Mouse (Mus musculus) testis, adult 2 months (tissue): ENCODE measurements around the gene Pp2d1. TPM values are rescaled to one million over a fixed set of nuclear protein-coding genes. Genes with fewer than 3 reads are reported as not detected.
A peak's percentile ranks its signal among the peaks of the same experiment; 100 is the strongest.
"Not testable (repeated sequence)": the region's sequence is repeated elsewhere in the genome, so short reads cannot be mapped to it uniquely, and the experiment has no call there.

Source experiments
- H3K27ac ChIP-seq: fragments of 200-500 bp; 2 replicates; pipeline ENCODE4 v1.5.1; 2012; ENCODE audit warnings: low read depth, low read length; ENCODE audit not compliant: control insufficient read depth, insufficient read depth
- H3K27me3 ChIP-seq: fragments of 200-500 bp; 2 replicates; pipeline ENCODE4 v1.6.1; 2012; ENCODE audit warnings: mild to moderate bottlenecking, low read length, moderate library complexity; ENCODE audit not compliant: control insufficient read depth, insufficient read depth
- H3K36me3 ChIP-seq: fragments of 200-500 bp; 2 replicates; pipeline ENCODE4 v1.6.1; 2012; ENCODE audit warnings: mild to moderate bottlenecking, low read length; ENCODE audit not compliant: control insufficient read depth, insufficient read depth
- H3K4me1 ChIP-seq: fragments of 200-500 bp; 2 replicates; pipeline ENCODE4 v1.6.1; 2012; ENCODE audit warnings: low read length; ENCODE audit not compliant: control insufficient read depth, insufficient read depth
- H3K4me3 ChIP-seq: fragments of 200-500 bp; 2 replicates; pipeline ENCODE4 v1.5.1; 2012; ENCODE audit warnings: low read depth, mild to moderate bottlenecking, low read length, moderate library complexity, mixed read lengths; ENCODE audit not compliant: control insufficient read depth
- CTCF ChIP-seq: fragments of 200-500 bp; IDR thresholded peaks from 2 replicates; pipeline ENCODE4 v1.5.1; 2012; ENCODE audit warnings: low read depth, mild to moderate bottlenecking, inconsistent platforms, low read length, moderate library complexity; ENCODE audit not compliant: control insufficient read depth, insufficient read depth, insufficient replicate concordance
- POLR2A ChIP-seq: fragments of 200-500 bp; IDR thresholded peaks from 2 replicates; pipeline ENCODE4 v1.6.1; 2012; ENCODE audit warnings: low read depth, mild to moderate bottlenecking, inconsistent platforms, low read length, moderate library complexity; ENCODE audit not compliant: control insufficient read depth
- polyA plus RNA-seq: library from polyadenylated mRNA; depleted of rRNA; stranded (reverse); fragments of >200 nt; gene quantifications from 2 replicates; pipeline ENCODE4 v1.2.3, GENCODE M21; 2012

The Pp2d1 gene
- polyA plus RNA-seq, 1 experiment, result 22.1 TPM

GRCm38 (mm10) chr17:53579612-53580011, 40.4 kb upstream of the Pp2d1 start:
- Histone ChIP-seq H3K27ac (no peak overlapping the region), H3K27me3 (no peaks in the 10 kb centered on the region), H3K36me3 (no peaks in the 10 kb centered on the region), H3K4me3 (no peak overlapping the region), H3K4me1 (peaks cover 5% of the 10 kb centered on the region; the same call in 1 of the 2 replicates)
- TF ChIP-seq POLR2A, result no peak

DNA sequence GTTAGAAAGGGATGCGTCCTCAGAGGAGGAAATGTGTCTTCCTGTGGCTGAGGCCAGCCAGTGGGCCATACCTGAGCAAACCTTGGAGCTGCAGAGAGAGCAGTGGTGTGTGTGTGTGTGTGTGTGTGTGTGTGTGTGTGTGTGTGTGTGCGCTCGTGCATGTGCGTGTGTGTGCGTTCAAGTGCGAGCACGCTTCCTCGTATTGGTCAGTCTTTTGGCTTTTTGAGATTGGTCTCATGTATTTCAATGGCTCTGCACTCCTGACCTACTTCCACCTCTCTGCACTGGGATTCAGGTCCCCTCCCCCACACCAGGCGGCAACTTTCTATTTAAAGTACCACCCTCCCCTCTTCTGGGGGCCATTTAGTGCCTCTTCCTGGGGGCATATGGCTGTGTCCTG, 39.5 kb upstream of the Pp2d1 start:
- H3K27ac ChIP-seq, result no peak overlapping the region
- no peak for TF ChIP-seq CTCF
- no peak for TF ChIP-seq POLR2A
- H3K27me3 ChIP-seq, result no peaks in the 10 kb centered on the region
- H3K36me3 ChIP-seq, result no peaks in the 10 kb centered on the region
- peaks cover 5% of the 10 kb centered on the region; the same call in 1 of the 2 replicates for H3K4me1 ChIP-seq
- no peak overlapping the region for H3K4me3 ChIP-seq

- H3K4me3 ChIP-seq, result no peak overlapping the region
- H3K27ac ChIP-seq, result no peak overlapping the region
- H3K36me3 ChIP-seq, result no peaks in the 10 kb centered on the region
- H3K4me1 ChIP-seq, result peaks cover 5% of the 10 kb centered on the region; the same call in 1 of the 2 replicates
- TF ChIP-seq CTCF, result no peak
- no peaks in the 10 kb centered on the region for H3K27me3 ChIP-seq
These were observed 39.0 kb upstream of the Pp2d1 start for GRCm38 (mm10) chr17:53578249-53578648.

DNA sequence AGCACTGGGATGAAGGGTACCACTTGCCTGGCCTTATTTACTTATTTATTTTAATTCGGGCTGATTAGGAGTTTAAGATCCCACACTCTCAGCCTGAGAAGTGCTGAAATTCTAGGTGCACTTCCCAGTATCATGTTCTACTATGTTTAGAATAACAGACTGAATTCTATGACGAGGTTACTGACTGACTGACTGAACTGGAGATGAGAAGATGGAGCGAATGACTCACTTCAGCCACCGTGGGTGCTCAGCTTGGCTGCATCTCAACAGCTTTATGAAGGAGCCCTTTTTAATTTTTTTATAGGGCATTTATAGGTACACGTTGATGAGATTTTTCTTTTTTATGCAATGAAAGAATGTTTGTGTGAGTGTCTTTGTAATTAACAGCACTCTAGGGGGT, 38.5 kb upstream of the Pp2d1 start:
- TF ChIP-seq POLR2A, result no peak
- no peak for TF ChIP-seq CTCF
- peaks cover 3% of the 10 kb centered on the region; the same call in 1 of the 2 replicates for H3K4me1 ChIP-seq
- no peaks in the 10 kb centered on the region for H3K27me3 ChIP-seq
- no peaks in the 10 kb centered on the region for H3K36me3 ChIP-seq
- H3K4me3 ChIP-seq, result no peak overlapping the region
- H3K27ac ChIP-seq, result no peak overlapping the region

DNA sequence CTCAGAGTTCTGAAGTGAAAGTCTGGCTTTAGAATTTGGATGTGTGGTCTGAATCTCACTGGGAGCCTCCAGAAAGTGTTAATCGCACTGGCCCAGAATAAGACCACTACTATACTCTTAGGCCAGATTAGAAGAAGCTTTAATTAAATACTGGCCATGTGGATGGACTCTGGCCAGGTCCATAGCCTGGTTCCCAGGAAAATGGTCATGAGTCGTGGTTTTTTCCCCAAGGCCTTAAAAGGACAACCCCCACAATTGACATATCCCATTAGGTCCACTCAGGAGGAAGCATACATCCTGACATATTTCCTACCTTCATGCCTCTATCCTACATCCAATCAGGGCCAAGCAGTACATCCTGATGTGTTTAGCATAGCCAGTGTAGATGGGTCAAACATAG, 37.9 kb upstream of the Pp2d1 start:
- Histone ChIP-seq H3K27ac (no peak overlapping the region), H3K36me3 (no peaks in the 10 kb centered on the region), H3K4me3 (no peak overlapping the region), H3K4me1 (peaks cover 3% of the 10 kb centered on the region; the same call in 1 of the 2 replicates), H3K27me3 (no peaks in the 10 kb centered on the region)
- TF ChIP-seq CTCF (no peak), POLR2A (no peak)

DNA sequence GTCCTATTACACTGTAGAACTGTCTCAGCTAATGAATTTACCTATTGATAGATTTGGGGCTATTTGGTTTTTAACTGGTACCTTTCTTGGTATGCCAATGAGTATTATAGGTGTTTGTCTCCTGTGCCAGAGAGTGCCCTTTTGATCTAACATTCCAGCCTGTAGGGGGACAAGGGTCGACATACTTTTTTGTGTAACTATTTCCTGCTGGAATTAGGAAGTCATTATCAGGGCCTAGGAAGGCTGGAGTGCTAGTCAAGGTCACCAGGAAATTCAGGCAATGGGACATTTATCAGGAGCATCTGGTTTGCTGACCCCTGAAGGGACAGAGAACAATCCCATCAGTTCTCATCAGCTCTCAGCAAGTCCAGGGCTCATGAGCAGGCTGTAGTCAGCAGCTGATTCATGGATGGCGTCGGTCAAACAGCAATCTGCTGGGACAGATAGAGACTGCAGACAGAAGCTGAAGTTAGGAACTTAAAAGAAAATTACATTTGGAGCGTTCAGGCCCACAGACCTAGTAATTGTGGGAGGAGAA, 33.8 kb upstream of the Pp2d1 start:
- Histone ChIP-seq H3K27me3 (no peaks in the 10 kb centered on the region), H3K4me3 (no peak overlapping the region), H3K4me1 (peaks cover 5% of the 10 kb centered on the region), H3K27ac (no peak overlapping the region), H3K36me3 (no peaks in the 10 kb centered on the region)
- no peak for TF ChIP-seq POLR2A
- no peak for TF ChIP-seq CTCF

GRCm38 (mm10) chr17:53570932-53571331, 31.7 kb upstream of the Pp2d1 start:
- not testable (repeated sequence) for H3K27me3 ChIP-seq, H3K36me3 ChIP-seq, H3K4me3 ChIP-seq, H3K27ac ChIP-seq
- peaks cover 13% of the 10 kb centered on the region for H3K4me1 ChIP-seq

DNA sequence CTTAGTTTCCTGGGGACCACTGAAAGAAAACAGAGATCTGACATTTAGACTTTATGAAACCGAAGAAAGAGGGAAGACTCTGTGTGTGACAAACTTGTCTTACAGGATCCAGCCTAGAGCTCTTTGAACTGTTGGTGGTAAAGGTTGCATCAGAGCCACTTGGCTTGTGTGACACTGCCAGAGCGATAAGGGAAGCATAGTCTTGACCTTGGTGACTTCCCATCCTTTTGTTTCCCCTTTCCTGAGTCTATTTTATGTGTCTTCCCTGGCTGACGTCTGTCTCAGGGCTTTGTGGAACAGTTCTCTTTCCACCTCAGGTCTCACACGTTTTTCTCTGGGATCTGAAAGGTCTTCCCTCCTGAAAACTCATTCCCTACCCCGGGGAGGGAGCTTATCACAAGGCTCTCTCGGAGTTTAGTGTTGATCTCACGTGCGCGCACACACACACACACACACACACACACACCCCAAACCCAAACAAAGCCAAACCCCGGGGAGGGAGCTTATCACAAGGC, 31.2 kb upstream of the Pp2d1 start:
- Histone ChIP-seq H3K4me3 (no peak overlapping the region), H3K4me1 (peaks cover 13% of the 10 kb centered on the region), H3K36me3 (no peaks in the 10 kb centered on the region), H3K27me3 (no peaks in the 10 kb centered on the region), H3K27ac (peak overlapping the region; percentile 58; the same call in 1 of the 2 replicates)
- no peak for TF ChIP-seq CTCF
- TF ChIP-seq POLR2A, result no peak
